Mouse (Mus musculus) hematopoietic stem cell, adult 5-6 weeks (primary cell): Measurements from ENCODE around the gene Baat. TPM values are rescaled to one million over a fixed set of nuclear protein-coding genes. Genes with fewer than 3 reads are reported as not detected.

ENCODE experiments used
- total RNA-seq: library from RNA; stranded (forward); fragments of 172-1452, 232-1000 nt; gene quantifications from 2 replicates; pipeline ENCODE4 v1.2.3, GENCODE M21; 2017

Baat gene
- total RNA-seq, 1 experiment from 2014 or later: not detected

Other genes starting within 250 kb of the Baat start
- not detected in 2 replicates for gene Acnat2, start 98.4 kb downstream of the Baat start, total RNA-seq
- 0.74 TPM in 1 of 2 replicates, not detected in the other for gene Acnat1, start 32.6 kb downstream of the Baat start, total RNA-seq
- 31.4 and 38.3 TPM in 2 replicates for gene Mrpl50, start 14.5 kb upstream of the Baat start, total RNA-seq
- 7.8 and 10.4 TPM in 2 replicates for gene Zfp189, start 14.6 kb upstream of the Baat start, total RNA-seq
- gene Aldob, start 43.0 kb upstream of the Baat start, total RNA-seq: not detected in 2 replicates
- 1.6 and 1.9 TPM in 2 replicates for gene Tmem246, start 91.3 kb upstream of the Baat start, total RNA-seq
- 164 and 171 TPM in 2 replicates for gene Rnf20, start 125.4 kb upstream of the Baat start, total RNA-seq
- not detected in 2 replicates for gene Ppp3r2, start 175.5 kb upstream of the Baat start, total RNA-seq